Mouse (Mus musculus) lung, adult 10 weeks (tissue): ENCODE data around the gene Mup2. TPM values are rescaled to one million over a fixed set of nuclear protein-coding genes. Genes with fewer than 3 reads are reported as not detected.

Source experiments
- polyA plus RNA-seq: library from polyadenylated mRNA; stranded (reverse); fragments of 350-450 nt; fragmentation: Illumina TruSeq; extraction: RNeasy Lipid Tissue Mini Kit (QIAGEN cat#74804); gene quantifications from one replicate; pipeline ENCODE4 v1.2.3, GENCODE M21; 2014; ENCODE audit warnings: low read depth, low replicate concordance; ENCODE audit not compliant: insufficient read depth

Gene Mup2
- polyA plus RNA-seq, result not detected

DNA sequence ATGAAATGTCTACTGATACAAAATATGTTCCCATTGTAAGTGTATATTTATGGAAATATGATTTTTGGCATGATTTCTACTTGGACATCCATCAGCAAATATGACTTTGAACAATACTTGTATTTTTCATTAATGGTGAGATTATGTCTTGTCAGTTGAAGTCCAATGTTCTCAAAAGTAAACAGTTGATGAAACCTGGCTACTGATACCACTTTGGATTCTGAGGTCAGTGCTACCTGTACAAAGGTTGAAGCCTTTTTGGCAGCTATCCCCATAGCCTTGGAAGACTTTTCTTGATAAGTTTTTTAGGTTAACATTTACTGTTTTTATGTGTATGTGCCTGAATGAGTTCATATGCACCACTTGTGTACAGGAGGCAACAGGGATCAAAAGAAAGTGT, at the start of gene Mup2:
Gene Mup2, minus strand, starts transcription at position 101 of the 400 bp plus-strand sequence.

Other genes with a start within 250 kb of the Mup2 start
- gene Slc46a2, start 239.2 kb downstream of the Mup2 start, polyA plus RNA-seq, result not detected
- gene Mup4, start 193.6 kb downstream of the Mup2 start, polyA plus RNA-seq, result not detected
- gene Mup6, start 190.0 kb downstream of the Mup2 start, polyA plus RNA-seq, result not detected
- not detected for gene Mup7, start 83.8 kb downstream of the Mup2 start, polyA plus RNA-seq
- not detected for gene Mup8, start 68.3 kb upstream of the Mup2 start, polyA plus RNA-seq